Mouse (Mus musculus) liver, adult 2 months (tissue): Measurements from ENCODE around the gene Lig3. TPM values are rescaled to one million over a fixed set of nuclear protein-coding genes. Genes with fewer than 3 reads are reported as not detected.

Source experiments
- DNase-seq: peaks from one replicate; pipeline ENCODE4 v3.0.0-alpha.2; 2011; ENCODE audit warnings: low read depth, low spot score; ENCODE audit errors: extremely low read depth
- H3K27ac ChIP-seq: fragments of 200-500 bp; replicated peaks from 2 replicates; pipeline ENCODE4 v1.5.1; 2012; ENCODE audit warnings: low read depth, mild to moderate bottlenecking, control low read depth, inconsistent platforms, low read length; ENCODE audit not compliant: insufficient read depth
- H3K27me3 ChIP-seq: fragments of 200-500 bp; 2 replicates; pipeline ENCODE4 v1.6.1; 2012; ENCODE audit warnings: mild to moderate bottlenecking, moderate library complexity, low read length, inconsistent platforms; ENCODE audit not compliant: control insufficient read depth, insufficient read depth
- H3K36me3 ChIP-seq: fragments of 200-500 bp; 2 replicates; pipeline ENCODE4 v1.6.1; 2012; ENCODE audit warnings: low read length, inconsistent platforms; ENCODE audit not compliant: control insufficient read depth, insufficient read depth
- H3K4me1 ChIP-seq: fragments of 200-500 bp; 2 replicates; pipeline ENCODE4 v1.6.1; 2011; ENCODE audit warnings: low read length; ENCODE audit not compliant: control insufficient read depth, insufficient read depth
- H3K4me3 ChIP-seq: fragments of 200-500 bp; 2 replicates; pipeline ENCODE4 v1.5.1; 2011; ENCODE audit warnings: low read depth, mild to moderate bottlenecking, control low read depth, low read length, moderate library complexity; ENCODE audit not compliant: insufficient read depth
- H3K79me2 ChIP-seq: fragments of 200-500 bp; 2 replicates; pipeline ENCODE4 v1.6.1; 2012; ENCODE audit warnings: inconsistent platforms, mild to moderate bottlenecking, low read length, moderate library complexity; ENCODE audit not compliant: control insufficient read depth, insufficient read depth
- H3K9ac ChIP-seq: fragments of 200-500 bp; 2 replicates; pipeline ENCODE4 v1.6.1; 2012; ENCODE audit warnings: low read depth, mild to moderate bottlenecking, control low read depth, inconsistent platforms, low read length
- CTCF ChIP-seq: fragments of 200-500 bp; IDR thresholded peaks from 2 replicates; pipeline ENCODE4 v1.5.1; 2011; ENCODE audit warnings: low read depth, low read length, control low read depth
- POLR2A ChIP-seq: fragments of 200-500 bp; IDR thresholded peaks from 2 replicates; pipeline ENCODE4 v1.6.1; 2011; ENCODE audit warnings: low read length, control low read depth; ENCODE audit not compliant: insufficient read depth; ENCODE audit errors: extremely low read depth
- WGBS: fragments of 180-500 bp; shearing (Covaris S2); methylation state at CpG from one replicate; pipeline ENCODE4 v1.1.7; 2018; 5-methylcytosine and 5-hydroxymethylcytosine counted together
- polyA plus RNA-seq: library from polyadenylated mRNA; depleted of rRNA; stranded (reverse); fragments of >200 nt; gene quantifications from 2 replicates; pipeline ENCODE4 v1.2.3, GENCODE M21; 2012; rRNA removed
- total RNA-seq: library from RNA; depleted of rRNA; stranded (reverse); fragments of >200 nt; gene quantifications from 2 replicates; pipeline ENCODE4 v1.2.3, GENCODE M21; 2014; rRNA removed

The Lig3 gene
- total RNA-seq (15.4 TPM in 2 replicates), polyA plus RNA-seq (6.1 and 8.0 TPM in 2 replicates)

DNA sequence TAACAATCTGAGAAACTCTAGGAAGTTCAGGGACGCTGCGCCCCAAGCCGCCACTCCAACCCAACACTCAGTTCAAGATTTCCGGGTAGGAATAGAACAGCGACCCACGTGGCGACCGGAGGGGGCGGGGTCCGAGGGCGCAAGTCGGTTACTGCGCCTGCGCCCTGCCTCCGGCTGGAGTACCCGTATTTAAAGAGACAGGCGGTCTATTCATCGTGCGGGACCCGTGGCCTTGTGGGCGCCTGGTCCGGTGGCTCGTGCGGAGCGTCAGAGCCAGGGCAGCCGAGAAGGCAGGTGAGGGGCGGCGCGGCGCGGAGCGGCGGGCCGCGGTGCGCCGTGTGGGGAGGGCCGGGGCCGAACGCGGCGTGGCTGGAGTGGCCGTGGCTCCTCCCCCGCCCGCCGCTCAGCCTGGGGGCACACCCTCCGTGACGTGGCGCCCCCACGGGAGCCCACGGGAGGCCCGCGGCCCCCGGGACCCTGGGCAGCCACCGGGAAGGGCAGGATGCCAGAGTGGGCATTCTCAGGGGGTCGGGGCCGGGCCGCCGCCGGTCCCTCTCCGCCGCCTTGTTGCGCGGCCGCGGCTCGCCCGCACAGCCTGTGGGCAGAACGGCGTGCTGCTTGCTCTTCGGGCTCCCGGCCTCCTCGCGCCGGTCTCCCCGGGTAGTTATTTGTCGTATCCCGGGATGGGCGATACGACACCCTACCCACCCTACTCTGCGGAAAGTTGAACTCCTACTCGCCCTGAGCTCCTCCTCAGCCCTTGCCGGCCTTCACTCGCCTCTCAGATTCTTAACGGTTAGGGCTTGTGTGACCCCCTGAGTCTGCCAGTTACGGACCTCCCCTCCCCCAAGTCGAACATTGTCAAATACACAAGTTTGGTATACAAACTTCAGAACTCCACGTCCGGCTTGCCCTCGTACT lies at the start of gene Lig3:
Lig3 (plus strand) TSS at position 126 of the 921 bp plus-strand sequence.
- WGBS: under 1% methylated on average over 89 of the region's 90 CpGs
- peak; percentile 74 for DNase-seq
- Histone ChIP-seq H3K36me3 (peaks cover 9% of the 10 kb centered on the region; the same call in 1 of the 2 replicates), H3K27ac (peak within 1 kb of the TSS; percentile 97), H3K4me3 (peak within 1 kb of the TSS; percentile 93), H3K27me3 (no peaks in the 10 kb centered on the region), H3K79me2 (peaks cover 3% of the 10 kb centered on the region; the same call in 1 of the 2 replicates), H3K4me1 (peaks cover 10% of the 10 kb centered on the region), H3K9ac (peak within 1 kb of the TSS; percentile 98)
- TF ChIP-seq POLR2A (peak; percentile 73; the same call in 1 of the 2 replicates), CTCF (no peak)

DNA sequence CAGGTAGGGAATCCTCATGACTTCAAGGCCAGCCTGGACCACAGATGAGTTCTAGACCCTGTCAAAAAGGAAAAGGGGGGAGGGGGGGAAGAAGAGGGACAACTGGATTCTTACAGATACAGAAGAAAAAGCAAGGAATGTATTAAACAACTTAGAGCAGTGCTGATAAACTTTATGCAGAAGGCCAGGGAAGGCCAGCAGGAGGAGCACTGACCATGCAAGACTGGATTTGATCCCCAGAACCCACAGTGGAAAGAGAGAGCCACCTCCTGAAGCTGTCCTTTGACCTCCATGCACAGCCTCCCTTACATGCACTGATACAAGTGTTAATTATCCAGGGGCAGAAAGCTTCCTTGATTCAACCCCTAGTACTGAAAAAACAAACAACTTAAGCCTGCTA lies 46.7 kb upstream of the Lig3 start:
- Histone ChIP-seq H3K36me3 (no peaks in the 10 kb centered on the region), H3K9ac (no peak overlapping the region), H3K27me3 (no peaks in the 10 kb centered on the region), H3K4me1 (no peaks in the 10 kb centered on the region), H3K4me3 (no peak overlapping the region), H3K79me2 (no peaks in the 10 kb centered on the region), H3K27ac (no peak overlapping the region)
- peak; percentile 33; the same call in 1 of the 2 replicates for TF ChIP-seq CTCF
- TF ChIP-seq POLR2A: no peak
- peak; percentile 20 for DNase-seq

DNA sequence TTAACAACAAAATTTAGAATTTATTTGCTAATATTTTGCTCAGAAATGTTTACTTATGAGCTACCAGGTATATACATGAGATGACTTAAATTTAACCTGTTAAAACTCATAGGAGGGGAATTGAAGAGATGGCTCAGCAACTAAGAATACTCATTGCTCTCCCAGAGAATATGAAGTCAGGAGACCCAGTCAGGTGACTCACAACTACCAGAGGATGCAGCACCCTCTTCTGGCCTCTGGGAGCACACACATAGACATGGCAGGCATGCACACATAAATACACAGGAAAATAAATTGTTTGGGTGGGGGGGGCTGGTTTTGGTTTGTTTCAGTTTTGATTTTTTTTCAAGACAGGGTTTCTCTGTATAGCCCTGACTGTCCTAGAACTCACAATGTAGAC lies 41.9 kb upstream of the Lig3 start:
- no peak for DNase-seq
- Histone ChIP-seq H3K4me1 (no peaks in the 10 kb centered on the region), H3K36me3 (no peaks in the 10 kb centered on the region), H3K27me3 (no peaks in the 10 kb centered on the region), H3K9ac (no peak overlapping the region), H3K79me2 (no peaks in the 10 kb centered on the region), H3K4me3 (no peak overlapping the region), H3K27ac (no peak overlapping the region)
- TF ChIP-seq POLR2A (no peak), CTCF (no peak)

DNA sequence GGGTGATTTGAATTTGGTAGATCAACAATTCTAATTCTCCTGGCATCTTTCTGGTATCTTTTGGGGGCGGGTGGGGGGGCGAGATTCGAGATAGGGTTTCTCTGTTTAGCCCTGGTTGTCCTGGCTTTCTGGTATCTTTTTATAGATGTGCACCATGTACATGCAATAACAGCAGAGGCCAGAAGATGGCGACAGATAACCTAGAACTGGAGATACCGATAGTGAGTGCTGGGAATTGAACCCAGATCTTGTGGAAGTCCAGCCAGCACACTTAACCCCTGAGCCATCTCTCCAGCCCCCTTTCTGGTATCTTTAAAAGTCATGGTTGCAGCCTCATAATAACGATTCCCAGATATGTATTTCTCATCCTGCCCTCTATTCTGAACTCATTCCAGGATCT lies 34.8 kb upstream of the Lig3 start:
- Histone ChIP-seq H3K27me3 (no peaks in the 10 kb centered on the region), H3K36me3 (no peaks in the 10 kb centered on the region), H3K4me3 (no peak overlapping the region), H3K9ac (no peak overlapping the region), H3K4me1 (no peaks in the 10 kb centered on the region), H3K79me2 (no peaks in the 10 kb centered on the region), H3K27ac (no peak overlapping the region)
- DNase-seq: peak; percentile 16
- 36% methylated on average over 6 of the region's 6 CpGs for WGBS
- peak; percentile 56 for TF ChIP-seq CTCF
- TF ChIP-seq POLR2A: no peak

DNA sequence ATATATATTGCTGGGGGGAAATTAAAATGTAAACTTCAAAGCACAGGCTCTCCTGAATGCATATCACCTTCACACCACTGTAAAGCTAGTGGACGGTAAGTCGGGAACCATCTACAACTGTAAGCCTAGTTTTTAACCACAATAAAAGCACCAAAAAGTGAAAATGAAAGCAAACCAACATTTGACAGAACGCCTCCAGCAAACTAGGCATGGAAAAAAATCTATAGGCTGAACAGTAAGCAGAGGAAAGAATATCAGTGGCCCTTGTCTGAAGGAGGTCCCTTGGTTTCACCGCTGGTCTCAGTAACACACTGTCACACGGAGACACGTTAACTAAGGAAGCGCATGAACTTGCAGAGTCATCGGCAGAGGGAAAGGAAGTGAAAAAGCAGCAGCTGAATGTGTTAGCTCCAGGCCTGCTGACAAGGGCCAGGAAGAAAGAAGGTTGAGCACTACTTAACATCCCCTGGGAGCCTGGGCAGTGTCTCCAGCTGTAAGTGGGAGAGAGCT lies 34.0 kb upstream of the Lig3 start:
- no peaks in the 10 kb centered on the region for H3K36me3 ChIP-seq
- no peaks in the 10 kb centered on the region for H3K79me2 ChIP-seq
- no peak overlapping the region; the same call in 1 of the 2 replicates for H3K27ac ChIP-seq
- TF ChIP-seq POLR2A (no peak), CTCF (no peak)
- H3K4me1 ChIP-seq: no peaks in the 10 kb centered on the region
- peak overlapping the region; percentile 24; the same call in 1 of the 2 replicates for H3K4me3 ChIP-seq
- WGBS: 64% methylated on average over 8 of the region's 8 CpGs
- peak overlapping the region; percentile 52; the same call in 1 of the 2 replicates for H3K9ac ChIP-seq
- H3K27me3 ChIP-seq: no peaks in the 10 kb centered on the region
- DNase-seq: peak; percentile 17
